In the genomic region with DNA sequence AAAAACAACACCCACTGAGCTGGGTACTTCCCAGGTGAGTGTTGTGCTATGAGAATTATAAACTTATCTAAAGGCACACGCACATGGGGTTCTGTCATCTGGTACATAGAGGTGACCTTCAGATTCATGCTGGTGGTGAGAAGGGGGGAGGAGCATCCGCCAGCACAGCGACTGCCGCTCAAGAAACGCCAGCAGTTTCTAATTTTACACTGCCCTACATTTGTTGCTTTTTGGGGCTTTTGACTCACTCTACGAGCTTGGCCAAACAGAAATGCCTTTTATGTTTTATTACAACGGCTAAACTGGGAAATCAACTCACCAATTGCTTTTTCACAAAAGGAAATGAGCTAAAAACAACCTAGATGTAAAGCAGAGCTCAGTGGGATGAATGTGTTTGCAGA, we compare ENCODE assay signal across 8 mouse cellular contexts. TPM values are rescaled to one million over a fixed set of nuclear protein-coding genes. Genes with fewer than 3 reads are reported as not detected.
DNase-seq lines count a peak whose midpoint lies in the region; ATAC-seq and TF ChIP-seq lines count a peak whose summit lies in the region.

No protein-coding gene starts in this region.

- DNase-seq in cerebellum, adult 11-12 months = peak; percentile 59
- DNase-seq in lung, postnatal 0 days (ENCODE audit: low spot score) = peak; percentile 21
- DNase-seq in lung, postnatal 10 days = no peak
- no peak for DNase-seq in retina, embryonic 14.5 days (ENCODE audit: low spot score)

- no peaks in the 10 kb centered on the region for H3K9me3 ChIP-seq in lung, postnatal 0 days (ENCODE audit: low read length)
- no peaks in the 10 kb centered on the region for H3K9me3 ChIP-seq in embryonic facial prominence, embryonic 15.5 days (replicated peaks)
- no peaks in the 10 kb centered on the region for H3K9me3 ChIP-seq in neural tube, embryonic 14.5 days (ENCODE audit: control insufficient read depth, low read length)

- no peak for TF ChIP-seq CTCF in lung, postnatal 0 days (IDR thresholded peaks at IDR 0.05)

- H3K4me1 ChIP-seq in lung, postnatal 0 days (ENCODE audit: insufficient read depth, low read depth, low read length) = no peaks in the 10 kb centered on the region
- peaks cover 18% of the 10 kb centered on the region for H3K4me1 ChIP-seq in embryonic facial prominence, embryonic 15.5 days
- no peaks in the 10 kb centered on the region for H3K4me1 ChIP-seq in neural tube, embryonic 14.5 days (ENCODE audit: control insufficient read depth, insufficient read depth, low read length)

- H3K4me3 ChIP-seq in lung, postnatal 0 days (ENCODE audit: low read depth, low read length) = no peak overlapping the region
- peak overlapping the region; percentile 28 for H3K4me3 ChIP-seq in embryonic facial prominence, embryonic 15.5 days (replicated peaks)
- no peak overlapping the region for H3K4me3 ChIP-seq in neural tube, embryonic 14.5 days (ENCODE audit: low read depth, low read length)

- no peaks in the 10 kb centered on the region for H3K36me3 ChIP-seq in lung, postnatal 0 days (ENCODE audit: insufficient read depth, low read length)
- H3K36me3 ChIP-seq in embryonic facial prominence, embryonic 15.5 days = no peaks in the 10 kb centered on the region
- H3K36me3 ChIP-seq in neural tube, embryonic 14.5 days (ENCODE audit: control insufficient read depth, insufficient read depth, low read length) = no peaks in the 10 kb centered on the region

- WGBS in lung, postnatal 0 days = 9% methylated on average over 7 of the region's 7 CpGs
- 11% methylated on average over 7 of the region's 7 CpGs for WGBS in embryonic facial prominence, embryonic 15.5 days
- 34% methylated on average over 7 of the region's 7 CpGs for WGBS in neural tube, embryonic 14.5 days

- H3K4me2 ChIP-seq in lung, postnatal 0 days (replicated peaks; ENCODE audit: low read depth, low read length) = peak overlapping the region; percentile 40
- peak overlapping the region; percentile 45 for H3K4me2 ChIP-seq in embryonic facial prominence, embryonic 15.5 days (replicated peaks)
- H3K4me2 ChIP-seq in neural tube, embryonic 14.5 days (ENCODE audit: low read depth, low read length) = peak overlapping the region; percentile 17; the same call in 1 of the 2 replicates

- H3K27me3 ChIP-seq in lung, postnatal 0 days (replicated peaks; ENCODE audit: insufficient read depth, low read length) = no peaks in the 10 kb centered on the region
- no peaks in the 10 kb centered on the region for H3K27me3 ChIP-seq in embryonic facial prominence, embryonic 15.5 days
- no peaks in the 10 kb centered on the region for H3K27me3 ChIP-seq in neural tube, embryonic 14.5 days (ENCODE audit: control insufficient read depth, insufficient read depth, low read length)

- no peak for TF ChIP-seq EP300 in lung, postnatal 0 days (IDR thresholded peaks at IDR 0.05)

- H3K9ac ChIP-seq in lung, postnatal 0 days (replicated peaks; ENCODE audit: low read depth) = no peak overlapping the region
- H3K9ac ChIP-seq in embryonic facial prominence, embryonic 15.5 days = no peak overlapping the region
- H3K9ac ChIP-seq in neural tube, embryonic 14.5 days (replicated peaks; ENCODE audit: low read depth, low read length) = no peak overlapping the region

- ATAC-seq in cerebellum, adult (ENCODE audit: insufficient number of reproducible peaks, low FRiP score, low TSS enrichment) = no peak
- no peak for ATAC-seq in lung, postnatal 0 days
- ATAC-seq in embryonic facial prominence, embryonic 15.5 days (ENCODE audit: insufficient number of reproducible peaks, low FRiP score, low TSS enrichment, low read depth) = no peak
- peak; percentile 48 for ATAC-seq in inflammation-experienced regulatory T-cells, adult 6 months
- ATAC-seq in neural tube, embryonic 14.5 days (ENCODE audit: low read depth) = no peak

- H3K27ac ChIP-seq in lung, postnatal 0 days (ENCODE audit: low read length) = peak overlapping the region; percentile 9; the same call in 1 of the 2 replicates
- H3K27ac ChIP-seq in embryonic facial prominence, embryonic 15.5 days (replicated peaks) = peak overlapping the region; percentile 79
- no peak overlapping the region; the same call in 1 of the 2 replicates for H3K27ac ChIP-seq in neural tube, embryonic 14.5 days (ENCODE audit: low read depth, low read length)

RNA-seq across cellular contexts. Expression of a gene that starts 11.7 kb away (rescaled TPM):
- polyA plus RNA-seq in lung, postnatal 0 days (2015; fragmentation: Nextera tagmentation; extraction: Ambion mirVana) = 40.0 and 44.6 TPM in 2 replicates
- polyA plus RNA-seq in embryonic facial prominence, embryonic 15.5 days (2015; fragmentation: Nextera tagmentation; extraction: Ambion mirVana) = 52.2 and 54.3 TPM in 2 replicates
- polyA plus RNA-seq in inflammation-experienced regulatory T-cells, adult 6 months (2017; shearing (Covaris generic)) = 10 to 100 TPM; 54.8 to 62.4 (median 55.9) TPM
- 13.4 and 16.4 TPM in 2 replicates for polyA plus RNA-seq in neural tube, embryonic 14.5 days (2014; fragmentation: Nextera tagmentation; extraction: Ambion mirVana)

Comparison
In these comparisons a context has a peak if more than half of its experiments do, and no peak if none do; other contexts are left out.
1. DNase-seq: peak in cerebellum, adult 11-12 months (single experiment) and lung, postnatal 0 days (single experiment); none in lung, postnatal 10 days (single experiment) and retina, embryonic 14.5 days (single experiment).
2. Peak in every context shown above with its lines, with median percentiles within 50 percentile points of each other: H3K4me2 ChIP-seq.